Mouse (Mus musculus) stomach, postnatal 0 days (tissue): ENCODE data around the gene Pxn. TPM values are rescaled to one million over a fixed set of nuclear protein-coding genes. Genes with fewer than 3 reads are reported as not detected.
"Not testable (repeated sequence)": the region's sequence is repeated elsewhere in the genome, so short reads cannot be mapped to it uniquely, and the experiment has no call there.

Source experiments
- ATAC-seq: fragments of 200-750 bp; cut with Nextera tagmentation; 2 replicates; pipeline ENCODE4 v1.8.0; 2017; ENCODE audit not compliant: low FRiP score, low TSS enrichment
- DNase-seq: peaks from one replicate; pipeline ENCODE4 v3.0.0-alpha.2; 2016; ENCODE audit warnings: low spot score
- H3K27ac ChIP-seq: fragments of 300-500 bp; sonication (generic); replicated peaks from 2 replicates; pipeline ENCODE4 v1.5.1; 2014; ENCODE audit warnings: mild to moderate bottlenecking, control low read depth
- H3K27me3 ChIP-seq: fragments of 300-500 bp; sonication (generic); 2 replicates; pipeline ENCODE4 v1.6.1; 2014; ENCODE audit warnings: low read length; ENCODE audit not compliant: control insufficient read depth, insufficient read depth
- H3K36me3 ChIP-seq: fragments of 300-500 bp; sonication (generic); 2 replicates; pipeline ENCODE4 v1.6.1; 2014; ENCODE audit warnings: low read length, mixed read lengths; ENCODE audit not compliant: control insufficient read depth, insufficient read depth
- H3K4me1 ChIP-seq: fragments of 300-500 bp; sonication (generic); replicated peaks from 2 replicates; pipeline ENCODE4 v1.6.1; 2014; ENCODE audit warnings: antibody characterized with exemption; ENCODE audit not compliant: control insufficient read depth, insufficient read depth
- H3K4me2 ChIP-seq: fragments of 300-500 bp; sonication (generic); replicated peaks from 2 replicates; pipeline ENCODE4 v1.6.1; 2014; ENCODE audit warnings: low read depth, mild to moderate bottlenecking, control low read depth, moderate library complexity
- H3K4me3 ChIP-seq: fragments of 300-500 bp; sonication (generic); 2 replicates; pipeline ENCODE4 v1.5.1; 2014; ENCODE audit warnings: low read depth, low read length, control low read depth
- H3K9ac ChIP-seq: fragments of 300-500 bp; sonication (generic); 2 replicates; pipeline ENCODE4 v1.6.1; 2014; ENCODE audit warnings: mild to moderate bottlenecking, low read length, control low read depth, mixed read lengths
- H3K9me3 ChIP-seq: fragments of 300-500 bp; sonication (generic); 2 replicates; pipeline ENCODE4 v1.6.1; 2016; ENCODE audit warnings: low read length; ENCODE audit not compliant: control insufficient read depth
- CTCF ChIP-seq: IDR thresholded peaks from 2 replicates; pipeline ENCODE4 v1.5.1; 2016; ENCODE audit warnings: antibody characterized with exemption, low read depth, mild to moderate bottlenecking, moderate library complexity
- EP300 ChIP-seq: optimal IDR thresholded peaks from 2 replicates; pipeline ENCODE3; 2016; ENCODE audit warnings: antibody characterized with exemption
- WGBS: fragments of 180-500 bp; shearing (Covaris S2); extraction: QIAGEN DNeasy Blood & Tissue Kit; methylation state at CpG from one replicate; pipeline ENCODE4 v1.1.7; 2014; 5-methylcytosine and 5-hydroxymethylcytosine counted together
- polyA plus RNA-seq: library from polyadenylated mRNA; unstranded; fragments of >200 nt; fragmentation: Nextera tagmentation; extraction: Ambion mirVana; gene quantifications from 2 replicates; pipeline ENCODE4 v1.2.1, GENCODE M21; 2015

Gene Pxn
- polyA plus RNA-seq, 1 experiment from 2014 or later, result 21.1 TPM

DNA sequence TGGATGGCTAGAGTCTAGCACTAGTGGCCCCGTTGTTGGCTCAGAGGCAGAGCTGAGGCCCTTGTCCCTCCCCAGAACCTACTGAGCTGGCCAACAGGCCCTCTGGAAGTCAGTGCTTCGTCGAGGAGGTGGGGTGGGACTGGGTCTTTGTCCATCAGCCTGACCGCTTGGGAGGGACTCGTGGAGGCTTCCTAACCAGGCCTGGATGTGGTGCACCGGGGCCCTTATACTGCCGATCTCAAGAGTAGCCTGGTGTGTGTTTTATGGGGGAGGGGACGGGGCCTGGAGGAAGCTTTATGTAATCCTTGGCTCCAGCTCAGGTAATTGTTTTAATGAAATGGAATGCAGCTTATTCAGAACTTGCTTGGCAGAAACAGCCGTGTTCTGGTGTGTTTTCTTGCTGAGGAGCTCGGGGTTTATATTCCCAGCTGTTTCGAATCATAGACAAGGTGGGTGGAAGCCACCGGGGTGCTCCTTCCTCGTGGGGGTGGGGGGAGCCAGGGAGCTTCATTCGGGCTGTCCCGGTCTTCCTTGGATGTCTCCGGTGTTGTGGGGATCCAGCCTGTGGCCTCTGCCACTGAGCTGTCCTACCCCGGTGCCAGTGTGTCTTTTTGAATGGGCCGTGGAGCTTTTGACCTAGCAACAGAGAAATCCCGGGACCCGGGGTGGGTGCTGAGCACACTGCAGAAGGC is 8.6 kb downstream of the Pxn start:
- Histone ChIP-seq H3K9ac (0 out of 2 replicates have a peak overlapping the region, but pooled peaks have one; percentile 2), H3K4me3 (no peak overlapping the region), H3K27me3 (no peaks in the 10 kb centered on the region), H3K4me1 (peaks cover 10% of the 10 kb centered on the region; the same call in 1 of the 2 replicates), H3K36me3 (no peaks in the 10 kb centered on the region), H3K27ac (peak overlapping the region; percentile 85), H3K4me2 (peak overlapping the region; percentile 48), H3K9me3 (no peaks in the 10 kb centered on the region)
- DNase-seq (peak; percentile 70), ATAC-seq (peak; percentile 77)
- TF ChIP-seq CTCF (no peak), EP300 (no peak)
- 15% methylated on average over 20 of the region's 20 CpGs for WGBS

DNA sequence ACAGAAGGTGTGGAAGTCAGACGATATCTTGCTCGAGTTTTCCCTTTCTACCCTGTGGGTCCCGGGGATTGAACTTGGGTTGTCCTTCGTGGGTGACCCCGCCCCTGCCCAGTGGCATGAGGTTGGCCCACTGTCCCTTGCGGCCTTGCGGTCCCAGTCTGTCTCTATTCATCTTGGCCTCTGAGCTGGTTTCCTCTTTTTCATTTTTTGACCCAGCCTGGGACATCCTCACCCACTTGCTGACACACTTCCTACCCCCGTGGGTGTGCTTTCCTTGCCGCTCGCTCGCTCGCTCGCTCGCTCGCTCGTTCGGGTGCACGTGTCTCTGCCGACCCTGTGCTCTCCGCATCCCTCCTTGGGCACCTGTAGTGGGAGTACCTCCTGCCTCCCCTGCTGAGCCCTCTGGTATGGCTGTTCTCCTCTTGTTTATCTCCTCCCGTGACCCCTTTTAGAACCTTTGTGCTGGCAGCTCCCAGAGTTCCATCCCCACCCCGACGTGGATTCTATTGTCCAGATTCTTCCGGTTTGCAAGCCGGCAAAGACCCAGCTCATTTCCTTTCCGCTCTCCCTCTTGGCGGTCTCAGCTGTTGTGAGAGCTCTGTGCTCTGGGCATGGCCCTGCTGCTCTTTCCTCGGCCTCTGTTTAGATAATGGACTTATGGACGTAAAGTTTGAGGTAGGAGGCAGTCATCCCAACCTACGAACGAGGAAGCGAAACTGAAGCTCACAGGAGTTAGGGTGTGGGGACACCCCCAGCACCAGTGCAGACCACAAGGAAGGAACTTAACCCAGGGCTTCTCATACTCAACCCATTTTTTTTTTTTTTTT is 9.8 kb downstream of the Pxn start:
- Histone ChIP-seq H3K4me3 (no peak overlapping the region), H3K27ac (peak overlapping the region; percentile 26; the same call in 1 of the 2 replicates), H3K4me1 (peaks cover 10% of the 10 kb centered on the region), H3K9me3 (no peaks in the 10 kb centered on the region), H3K27me3 (no peaks in the 10 kb centered on the region), H3K36me3 (no peaks in the 10 kb centered on the region), H3K4me2 (no peak overlapping the region), H3K9ac (no peak overlapping the region)
- DNase-seq (no peak), ATAC-seq (no peak; the same call in 1 of the 2 replicates)
- no peak for TF ChIP-seq CTCF
- TF ChIP-seq EP300, result no peak
- 75% methylated on average over 32 of the region's 32 CpGs for WGBS

DNA sequence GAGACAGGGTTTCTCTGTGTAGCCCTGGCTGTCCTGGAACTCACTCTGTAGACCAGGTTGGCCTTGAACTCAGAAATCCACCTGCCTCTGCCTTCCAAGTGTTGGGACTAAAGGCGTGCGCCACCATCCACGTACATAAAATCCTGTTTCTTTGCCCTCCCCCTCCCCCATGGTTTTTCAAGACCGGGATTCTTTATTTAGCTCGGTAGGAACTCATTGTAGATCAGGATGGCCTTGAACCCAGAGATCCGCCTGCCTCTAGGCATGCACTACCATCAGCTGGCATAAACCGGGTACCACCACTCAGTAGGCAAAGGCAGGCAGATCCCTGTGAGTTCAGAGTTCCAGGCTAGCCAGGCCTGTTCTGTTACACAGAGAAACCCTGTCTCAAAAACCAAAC is 10.4 kb downstream of the Pxn start:
- Histone ChIP-seq H3K4me1 (peaks cover 10% of the 10 kb centered on the region), H3K4me3 (no peak overlapping the region), H3K9ac (no peak overlapping the region), H3K9me3 (no peaks in the 10 kb centered on the region), H3K27ac (peak overlapping the region; percentile 26; the same call in 1 of the 2 replicates), H3K36me3 (no peaks in the 10 kb centered on the region), H3K4me2 (no peak overlapping the region), H3K27me3 (no peaks in the 10 kb centered on the region)
- WGBS, result 90% methylated on average over 7 of the region's 7 CpGs
- ATAC-seq, result no peak
- no peak for DNase-seq
- TF ChIP-seq EP300 (no peak), CTCF (no peak)

DNA sequence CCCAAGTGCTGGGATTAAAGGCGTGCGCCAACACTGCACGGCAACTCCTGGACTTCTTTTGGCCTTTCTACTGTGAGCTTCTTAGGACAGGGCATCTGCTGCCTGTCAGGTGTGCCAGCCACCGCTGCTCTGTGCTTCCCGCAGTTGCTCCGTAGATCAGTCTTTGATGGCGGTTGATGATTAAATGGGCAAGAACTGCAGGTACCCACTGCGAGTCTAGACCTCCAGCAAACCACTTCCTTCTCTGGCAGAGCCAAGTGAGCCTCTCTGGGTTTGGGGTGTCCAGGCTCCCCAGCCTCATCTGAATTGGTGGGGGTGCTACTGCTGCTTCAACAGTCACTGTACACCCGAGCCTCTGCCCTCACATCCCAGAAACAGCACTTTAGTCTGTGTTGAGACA is 11.0 kb downstream of the Pxn start:
- TF ChIP-seq EP300 (no peak), CTCF (no peak)
- H3K9ac ChIP-seq, result no peak overlapping the region
- WGBS, result 89% methylated on average over 9 of the region's 9 CpGs
- no peaks in the 10 kb centered on the region for H3K9me3 ChIP-seq
- no peaks in the 10 kb centered on the region for H3K27me3 ChIP-seq
- H3K4me2 ChIP-seq, result no peak overlapping the region
- ATAC-seq (no peak), DNase-seq (no peak)
- H3K27ac ChIP-seq, result no peak overlapping the region
- peaks cover 11% of the 10 kb centered on the region for H3K4me1 ChIP-seq
- no peak overlapping the region for H3K4me3 ChIP-seq
- no peaks in the 10 kb centered on the region for H3K36me3 ChIP-seq

DNA sequence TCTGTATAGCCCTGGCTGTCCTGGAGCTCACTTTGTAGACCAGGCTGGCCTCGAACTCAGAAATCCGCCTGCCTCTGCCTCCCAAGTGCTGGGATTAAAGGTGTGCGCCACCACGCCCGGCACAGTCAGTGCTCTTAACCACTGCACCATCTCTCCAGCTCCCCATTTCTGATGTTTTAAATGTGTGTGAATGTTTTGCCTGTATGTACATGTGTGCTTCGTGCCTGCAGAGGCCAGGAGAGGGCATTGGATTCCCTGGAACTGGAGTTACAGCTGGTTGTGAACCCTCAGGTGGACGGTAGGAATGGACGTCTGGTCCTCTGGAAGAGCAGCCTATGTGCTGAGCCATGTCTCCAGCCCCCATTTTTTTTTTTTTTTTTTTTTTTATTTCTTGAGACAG is 11.7 kb downstream of the Pxn start:
- peaks cover 12% of the 10 kb centered on the region for H3K4me1 ChIP-seq
- H3K9me3 ChIP-seq, H3K36me3 ChIP-seq, ATAC-seq, H3K27ac ChIP-seq, H3K4me2 ChIP-seq, H3K9ac ChIP-seq, DNase-seq, H3K27me3 ChIP-seq, H3K4me3 ChIP-seq: not testable (repeated sequence)
- 93% methylated on average over 6 of the region's 8 CpGs for WGBS
